Mouse (Mus musculus): ENCODE measurements at regions not wholly inside any gene's neighbourhood (a gene's known extent, or its start where the extent isn't known, plus 50 kb on each side); places are given as distances from the start of the nearest gene placed in this dataset.

DNA sequence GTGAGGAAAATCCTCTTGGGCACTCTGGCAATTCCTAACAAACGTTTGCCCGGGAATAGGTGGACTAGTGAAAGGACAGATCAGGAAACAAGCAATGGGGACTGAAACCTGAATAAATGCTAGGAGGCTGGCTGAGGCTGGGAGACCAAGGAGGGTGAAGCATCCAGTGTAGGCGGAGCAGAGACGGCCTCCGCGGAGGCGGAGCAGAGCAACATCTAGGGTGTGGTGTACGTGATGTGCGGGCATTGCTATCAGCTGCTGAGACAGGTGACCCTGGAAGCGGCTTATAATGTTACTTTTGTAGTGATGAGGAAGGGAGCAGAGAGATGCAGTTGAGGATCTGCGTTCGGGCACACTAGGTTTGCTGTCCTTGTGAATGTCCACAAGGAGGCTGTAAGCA is 85.3 kb upstream of the Ahi1 start:
- TF ChIP-seq CTCF (IDR thresholded peaks at IDR 0.05) (no peak), EP300 (IDR thresholded peaks at IDR 0.05) (no peak)

Data from lung, postnatal 0 days (tissue).